In genomic region chr13:70216134-70216533, GRCm38 (mm10) we compare ENCODE assay signal across 24 mouse cellular contexts.
A peak's percentile ranks its signal among the peaks of the same experiment; 100 is the strongest.
DNase-seq lines count a peak whose midpoint lies in the region; ATAC-seq lines count a peak whose summit lies in the region.
"Had no signal": no experiment of that assay in that cellular context is flagged by ENCODE, and none has a peak within 500 bp of the region (broad histone marks: within the 10 kb centered on the region; RNA-seq: fewer than 3 reads in every experiment).

No protein-coding gene starts in this region.

- no peak overlapping the region for H3K4me2 ChIP-seq in hindbrain, embryonic 11.5 days (replicated peaks; ENCODE audit: low read depth, low read length)
- H3K4me2 ChIP-seq in midbrain, embryonic 15.5 days: no peak overlapping the region
- H3K4me2 ChIP-seq in hindbrain, embryonic 16.5 days (ENCODE audit: low read length): no peak overlapping the region
- H3K4me2 ChIP-seq in neural tube, embryonic 14.5 days (ENCODE audit: low read depth, low read length): no peak overlapping the region
- H3K4me2 ChIP-seq: hindbrain, embryonic 15.5 days; intestine, embryonic 15.5 days; stomach, embryonic 15.5 days had no signal

- no peaks in the 10 kb centered on the region; the same call in 1 of the 2 replicates for H3K4me1 ChIP-seq in hindbrain, embryonic 11.5 days (replicated peaks; ENCODE audit: control insufficient read depth, insufficient read depth, low read length)
- H3K4me1 ChIP-seq in hindbrain, embryonic 10.5 days (replicated peaks): peaks cover 12% of the 10 kb centered on the region; the same call in 1 of the 2 replicates
- H3K4me1 ChIP-seq in midbrain, embryonic 15.5 days: peaks cover 21% of the 10 kb centered on the region
- H3K4me1 ChIP-seq in midbrain, embryonic 10.5 days: peaks cover 20% of the 10 kb centered on the region
- H3K4me1 ChIP-seq in hindbrain, embryonic 16.5 days (ENCODE audit: control insufficient read depth, insufficient read depth, low read depth, low read length): peaks cover 5% of the 10 kb centered on the region
- H3K4me1 ChIP-seq in neural tube, embryonic 14.5 days (ENCODE audit: control insufficient read depth, insufficient read depth, low read length): peaks cover 2% of the 10 kb centered on the region; the same call in 1 of the 2 replicates
- H3K4me1 ChIP-seq: intestine, embryonic 15.5 days; stomach, embryonic 15.5 days had no signal

- no peaks in the 10 kb centered on the region for H3K36me3 ChIP-seq in hindbrain, embryonic 11.5 days (ENCODE audit: control insufficient read depth, insufficient read depth, low read length)
- H3K36me3 ChIP-seq in hindbrain, embryonic 10.5 days: no peaks in the 10 kb centered on the region
- no peaks in the 10 kb centered on the region for H3K36me3 ChIP-seq in midbrain, embryonic 15.5 days (replicated peaks)
- H3K36me3 ChIP-seq in midbrain, embryonic 10.5 days: no peaks in the 10 kb centered on the region
- no peaks in the 10 kb centered on the region for H3K36me3 ChIP-seq in hindbrain, embryonic 16.5 days (ENCODE audit: control insufficient read depth, insufficient read depth, low read length)
- no peaks in the 10 kb centered on the region for H3K36me3 ChIP-seq in neural tube, embryonic 14.5 days (ENCODE audit: control insufficient read depth, insufficient read depth, low read length)
- H3K36me3 ChIP-seq: hindbrain, embryonic 15.5 days; intestine, embryonic 15.5 days; stomach, embryonic 15.5 days had no signal

- H3K9ac ChIP-seq in hindbrain, embryonic 11.5 days (ENCODE audit: low read depth, low read length): no peak overlapping the region
- no peak overlapping the region for H3K9ac ChIP-seq in midbrain, embryonic 15.5 days
- H3K9ac ChIP-seq in hindbrain, embryonic 16.5 days (ENCODE audit: low read depth, low read length): no peak overlapping the region
- no peak overlapping the region for H3K9ac ChIP-seq in neural tube, embryonic 14.5 days (replicated peaks; ENCODE audit: low read depth, low read length)
- H3K9ac ChIP-seq: hindbrain, embryonic 15.5 days; intestine, embryonic 15.5 days; liver, embryonic 14.5 days; stomach, embryonic 15.5 days had no signal

- no peaks in the 10 kb centered on the region for H3K9me3 ChIP-seq in hindbrain, embryonic 11.5 days (ENCODE audit: control insufficient read depth, low read length)
- no peaks in the 10 kb centered on the region for H3K9me3 ChIP-seq in hindbrain, embryonic 10.5 days
- H3K9me3 ChIP-seq in midbrain, embryonic 15.5 days: no peaks in the 10 kb centered on the region
- no peaks in the 10 kb centered on the region for H3K9me3 ChIP-seq in midbrain, embryonic 10.5 days (replicated peaks)
- no peaks in the 10 kb centered on the region for H3K9me3 ChIP-seq in hindbrain, embryonic 16.5 days (ENCODE audit: control insufficient read depth, low read length)
- H3K9me3 ChIP-seq in neural tube, embryonic 14.5 days (ENCODE audit: control insufficient read depth, low read length): no peaks in the 10 kb centered on the region
- H3K9me3 ChIP-seq: hindbrain, embryonic 15.5 days; intestine, embryonic 15.5 days; stomach, embryonic 15.5 days had no signal

- intact Hi-C loops in gastrocnemius, postnatal 14 days (cut with DNase I; ENCODE audit: low total_unique reads): no loop called here

- no peak overlapping the region for H3K27ac ChIP-seq in hindbrain, embryonic 11.5 days (ENCODE audit: low read depth, low read length)
- H3K27ac ChIP-seq in hindbrain, embryonic 10.5 days: no peak overlapping the region
- no peak overlapping the region for H3K27ac ChIP-seq in midbrain, embryonic 15.5 days
- H3K27ac ChIP-seq in midbrain, embryonic 10.5 days (replicated peaks): no peak overlapping the region
- no peak overlapping the region for H3K27ac ChIP-seq in hindbrain, embryonic 16.5 days (ENCODE audit: low read depth, low read length)
- H3K27ac ChIP-seq in neural tube, embryonic 14.5 days (ENCODE audit: low read depth, low read length): no peak overlapping the region
- H3K27ac ChIP-seq: hindbrain, embryonic 15.5 days; intestine, embryonic 15.5 days; kidney, postnatal 0 days; liver, embryonic 14.5 days; macrophage; stomach, embryonic 15.5 days had no signal

- H3K4me3 ChIP-seq in hindbrain, embryonic 11.5 days (ENCODE audit: low read depth, low read length): no peak overlapping the region
- H3K4me3 ChIP-seq in hindbrain, embryonic 10.5 days: no peak overlapping the region
- H3K4me3 ChIP-seq in midbrain, embryonic 15.5 days: no peak overlapping the region
- no peak overlapping the region for H3K4me3 ChIP-seq in midbrain, embryonic 10.5 days
- H3K4me3 ChIP-seq in hindbrain, embryonic 16.5 days (ENCODE audit: low read length): no peak overlapping the region
- H3K4me3 ChIP-seq in neural tube, embryonic 14.5 days (ENCODE audit: low read depth, low read length): no peak overlapping the region
- H3K4me3 ChIP-seq: hindbrain, embryonic 15.5 days; intestine, embryonic 15.5 days; stomach, embryonic 15.5 days had no signal

- DNase-seq in hindbrain, embryonic 11.5 days (ENCODE audit: low spot score): no peak
- no peak for DNase-seq in hindbrain, embryonic 10.5 days (ENCODE audit: low spot score)
- no peak for DNase-seq in midbrain, embryonic 10.5 days (ENCODE audit: low spot score)
- DNase-seq in gastrocnemius, postnatal 14 days: no peak
- DNase-seq: adrenal gland, postnatal 36 days; cerebellum, adult 2 months; cerebellum, postnatal 14 days; heart, postnatal 14 days; kidney, adult 8-10 months; liver; lung, adult 2 months; lung, postnatal 10 days; right cerebral cortex, postnatal 25 days had no signal

- WGBS in hindbrain, embryonic 11.5 days: 72% methylated on average over 6 of the region's 6 CpGs
- WGBS in hindbrain, embryonic 10.5 days: 79% methylated on average over 6 of the region's 6 CpGs
- WGBS in midbrain, embryonic 15.5 days: 42% methylated on average over 6 of the region's 6 CpGs
- WGBS in midbrain, embryonic 10.5 days: 77% methylated on average over 6 of the region's 6 CpGs
- 31% methylated on average over 6 of the region's 6 CpGs for WGBS in hindbrain, embryonic 16.5 days
- 36% methylated on average over 6 of the region's 6 CpGs for WGBS in neural tube, embryonic 14.5 days

- 0 out of 2 replicates have a peak, but pooled peaks have one; percentile 14 for ATAC-seq in hindbrain, embryonic 11.5 days (ENCODE audit: low FRiP score)
- ATAC-seq in midbrain, embryonic 15.5 days (replicated peaks): peak; percentile 21
- 0 out of 2 replicates have a peak, but pooled peaks have one; percentile 10 for ATAC-seq in hindbrain, embryonic 16.5 days
- peak; percentile 38; the same call in 1 of the 2 replicates for ATAC-seq in neural tube, embryonic 14.5 days (ENCODE audit: low read depth)
- ATAC-seq: CD4-positive, CD25-positive, alpha-beta regulatory T cell, adult 4 months; forebrain, embryonic 16.5 days; intestine, embryonic 15.5 days had no signal

- no peaks in the 10 kb centered on the region for H3K27me3 ChIP-seq in hindbrain, embryonic 11.5 days (ENCODE audit: control insufficient read depth, insufficient read depth, low read length)
- H3K27me3 ChIP-seq in hindbrain, embryonic 10.5 days (ENCODE audit: insufficient read depth, poor library complexity, severe bottlenecking): no peaks in the 10 kb centered on the region
- no peaks in the 10 kb centered on the region for H3K27me3 ChIP-seq in midbrain, embryonic 15.5 days (replicated peaks)
- H3K27me3 ChIP-seq in midbrain, embryonic 10.5 days (ENCODE audit: low read depth, poor library complexity, severe bottlenecking): no peaks in the 10 kb centered on the region
- no peaks in the 10 kb centered on the region for H3K27me3 ChIP-seq in hindbrain, embryonic 16.5 days (replicated peaks; ENCODE audit: control insufficient read depth, insufficient read depth, low read length)
- no peaks in the 10 kb centered on the region for H3K27me3 ChIP-seq in neural tube, embryonic 14.5 days (ENCODE audit: control insufficient read depth, insufficient read depth, low read length)
- H3K27me3 ChIP-seq: hindbrain, embryonic 15.5 days; intestine, embryonic 15.5 days; stomach, embryonic 15.5 days had no signal
